Mouse (Mus musculus): ENCODE results near the gene Kcnmb2. TPM values are rescaled to one million over a fixed set of nuclear protein-coding genes. Genes with fewer than 3 reads are reported as not detected.

Gene Kcnmb2
- polyA plus RNA-seq, 1 experiment from 2014 or later, result 2.4 TPM

DNA sequence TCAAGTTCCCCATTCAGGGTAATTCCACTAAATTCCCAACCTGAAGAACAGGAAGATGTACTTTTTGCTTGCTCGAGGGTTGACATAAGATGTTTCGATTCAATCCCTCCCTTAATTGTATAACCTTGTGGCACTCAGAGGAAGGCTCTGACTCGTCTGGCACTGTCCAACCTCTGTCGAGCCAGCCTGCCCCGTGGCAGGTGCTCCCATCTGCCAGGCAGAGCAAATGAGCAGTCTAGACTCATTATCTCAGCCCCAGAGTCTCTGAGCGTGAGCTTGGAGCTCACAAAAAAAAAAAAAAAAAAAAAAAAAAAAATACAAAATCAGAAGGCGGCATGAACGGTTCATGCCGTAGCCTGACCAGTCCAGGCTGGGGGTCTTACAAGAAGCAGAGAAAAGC is 130.1 kb downstream of the Kcnmb2 start:
- no peaks in the 10 kb centered on the region for H3K27me3 ChIP-seq (replicated peaks; ENCODE audit: control insufficient read depth, insufficient read depth, low read length)
- no peak overlapping the region for H3K4me3 ChIP-seq (ENCODE audit: low read depth, low read length)
- no peaks in the 10 kb centered on the region for H3K9me3 ChIP-seq (ENCODE audit: control insufficient read depth, low read length)
- WGBS, result 71% methylated on average over 9 of the region's 9 CpGs
- H3K27ac ChIP-seq (ENCODE audit: low read depth), result no peak overlapping the region
- no peak for ATAC-seq (replicated peaks; ENCODE audit: low FRiP score, low TSS enrichment, low read depth)
- H3K36me3 ChIP-seq (ENCODE audit: control insufficient read depth, insufficient read depth, low read length), result no peaks in the 10 kb centered on the region
- H3K4me1 ChIP-seq (replicated peaks; ENCODE audit: control insufficient read depth, insufficient read depth, low read length), result no peaks in the 10 kb centered on the region
- no peak overlapping the region for H3K4me2 ChIP-seq (ENCODE audit: low read length)
- H3K9ac ChIP-seq (ENCODE audit: low read length), result no peak overlapping the region
- DNase-seq (ENCODE audit: low spot score), result no peak

DNA sequence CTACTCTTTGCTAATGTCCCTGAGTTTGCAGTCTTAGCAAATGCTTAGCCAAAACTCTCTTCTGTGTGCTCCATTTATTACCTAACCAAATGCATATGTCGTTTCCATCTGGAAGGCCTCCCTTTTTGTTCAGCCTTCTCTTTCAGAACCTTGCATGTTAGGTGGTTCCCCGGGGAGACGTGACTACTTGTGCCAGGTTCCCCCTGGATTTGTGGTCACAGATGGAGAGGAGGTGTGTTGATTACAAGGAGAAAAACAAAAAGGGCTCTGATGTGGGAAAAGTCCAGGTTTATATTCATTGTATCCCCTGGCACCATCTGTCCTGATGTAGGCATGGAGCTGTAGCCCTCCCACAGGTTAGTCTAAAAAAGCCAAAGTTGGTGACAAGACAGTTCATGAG is 141.5 kb downstream of the Kcnmb2 start:
- no peaks in the 10 kb centered on the region for H3K4me1 ChIP-seq (replicated peaks; ENCODE audit: control insufficient read depth, insufficient read depth, low read length)
- no peaks in the 10 kb centered on the region for H3K9me3 ChIP-seq (ENCODE audit: control insufficient read depth, low read length)
- no peak overlapping the region for H3K9ac ChIP-seq (ENCODE audit: low read length)
- no peak overlapping the region for H3K4me2 ChIP-seq (ENCODE audit: low read length)
- no peaks in the 10 kb centered on the region for H3K36me3 ChIP-seq (ENCODE audit: control insufficient read depth, insufficient read depth, low read length)
- no peak for DNase-seq (ENCODE audit: low spot score)
- no peak overlapping the region for H3K4me3 ChIP-seq (ENCODE audit: low read depth, low read length)
- no peaks in the 10 kb centered on the region for H3K27me3 ChIP-seq (replicated peaks; ENCODE audit: control insufficient read depth, insufficient read depth, low read length)
- 83% methylated on average over 3 of the region's 3 CpGs for WGBS
- ATAC-seq (replicated peaks; ENCODE audit: low FRiP score, low TSS enrichment, low read depth), result no peak
- H3K27ac ChIP-seq (ENCODE audit: low read depth), result no peak overlapping the region

DNA sequence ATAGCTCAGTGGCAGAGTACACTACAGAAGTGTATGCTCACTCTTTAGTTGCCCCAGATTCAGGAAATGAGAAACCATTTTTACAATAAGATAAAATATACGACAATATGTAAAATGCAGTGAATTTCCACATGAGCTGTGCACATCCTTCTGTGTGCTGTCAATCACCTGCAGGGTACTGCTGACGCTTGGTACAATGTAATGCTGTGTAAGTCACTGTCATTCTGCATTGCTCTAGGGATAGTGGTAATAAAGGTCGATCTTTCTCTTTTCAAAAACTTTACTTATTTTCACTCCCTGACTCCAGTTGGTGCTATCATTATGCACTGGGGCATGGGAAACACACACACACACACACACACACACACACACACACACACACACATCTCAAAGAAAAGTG is 146.5 kb downstream of the Kcnmb2 start:
- Histone ChIP-seq H3K4me3 (ENCODE audit: low read depth, low read length) (no peak overlapping the region), H3K27me3 (replicated peaks; ENCODE audit: control insufficient read depth, insufficient read depth, low read length) (no peaks in the 10 kb centered on the region), H3K4me2 (ENCODE audit: low read length) (no peak overlapping the region), H3K9ac (ENCODE audit: low read length) (no peak overlapping the region), H3K36me3 (ENCODE audit: control insufficient read depth, insufficient read depth, low read length) (no peaks in the 10 kb centered on the region), H3K27ac (ENCODE audit: low read depth) (no peak overlapping the region), H3K9me3 (ENCODE audit: control insufficient read depth, low read length) (no peaks in the 10 kb centered on the region), H3K4me1 (replicated peaks; ENCODE audit: control insufficient read depth, insufficient read depth, low read length) (no peaks in the 10 kb centered on the region)
- 86% methylated on average over 3 of the region's 3 CpGs for WGBS
- no peak for ATAC-seq (replicated peaks; ENCODE audit: low FRiP score, low TSS enrichment, low read depth)
- DNase-seq (ENCODE audit: low spot score), result no peak

- no peaks in the 10 kb centered on the region for H3K9me3 ChIP-seq (ENCODE audit: control insufficient read depth, low read length)
- ATAC-seq (replicated peaks; ENCODE audit: low FRiP score, low TSS enrichment, low read depth) (no peak), DNase-seq (ENCODE audit: low spot score) (no peak)
- WGBS, result 69% methylated on average over 3 of the region's 3 CpGs
- H3K36me3 ChIP-seq (ENCODE audit: control insufficient read depth, insufficient read depth, low read length), result no peaks in the 10 kb centered on the region
- no peak overlapping the region for H3K9ac ChIP-seq (ENCODE audit: low read length)
- H3K27me3 ChIP-seq (replicated peaks; ENCODE audit: control insufficient read depth, insufficient read depth, low read length), result no peaks in the 10 kb centered on the region
- no peak overlapping the region for H3K4me2 ChIP-seq (ENCODE audit: low read length)
- no peaks in the 10 kb centered on the region for H3K4me1 ChIP-seq (replicated peaks; ENCODE audit: control insufficient read depth, insufficient read depth, low read length)
- H3K4me3 ChIP-seq (ENCODE audit: low read depth, low read length), result no peak overlapping the region
- no peak overlapping the region for H3K27ac ChIP-seq (ENCODE audit: low read depth)
Observed at GRCm38 (mm10) chr3:32052596-32052995, 150.3 kb downstream of the Kcnmb2 start.

DNA sequence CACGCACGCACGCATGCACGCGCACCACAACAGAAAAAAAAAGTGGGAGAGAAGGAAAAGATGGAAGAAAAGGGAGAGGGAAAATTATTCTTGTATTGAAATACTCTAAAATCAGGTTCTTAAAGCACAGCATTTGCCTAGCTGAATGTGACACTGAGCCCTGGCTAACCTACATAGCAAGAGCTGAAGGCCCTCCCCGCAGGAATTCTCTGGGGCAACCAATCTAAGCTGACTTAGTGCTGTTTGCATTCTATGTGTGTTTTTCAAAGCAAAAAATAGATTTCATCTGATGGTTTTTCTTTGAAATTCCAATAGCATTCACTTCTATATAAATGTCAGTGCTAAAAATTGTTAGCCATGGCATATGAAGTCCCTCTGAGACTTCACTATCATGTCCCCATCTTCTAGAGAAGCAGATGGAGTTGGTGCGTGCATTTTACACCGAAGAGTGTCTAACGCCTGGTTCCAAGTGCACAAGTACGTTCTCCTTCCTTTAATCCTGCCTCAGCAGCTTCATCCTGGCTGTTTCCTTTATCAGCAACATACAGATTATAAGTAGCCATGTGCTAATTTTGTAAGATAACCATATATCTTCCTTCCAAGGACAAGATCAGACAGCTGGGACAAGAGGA is 151.4 kb downstream of the Kcnmb2 start:
- ATAC-seq (replicated peaks; ENCODE audit: low FRiP score, low TSS enrichment, low read depth) (no peak), DNase-seq (ENCODE audit: low spot score) (no peak)
- no peaks in the 10 kb centered on the region for H3K9me3 ChIP-seq (ENCODE audit: control insufficient read depth, low read length)
- H3K36me3 ChIP-seq (ENCODE audit: control insufficient read depth, insufficient read depth, low read length), result no peaks in the 10 kb centered on the region
- H3K4me1 ChIP-seq (replicated peaks; ENCODE audit: control insufficient read depth, insufficient read depth, low read length), result no peaks in the 10 kb centered on the region
- no peak overlapping the region for H3K4me2 ChIP-seq (ENCODE audit: low read length)
- H3K27me3 ChIP-seq (replicated peaks; ENCODE audit: control insufficient read depth, insufficient read depth, low read length), result no peaks in the 10 kb centered on the region
- 89% methylated on average over 10 of the region's 10 CpGs for WGBS
- no peak overlapping the region for H3K4me3 ChIP-seq (ENCODE audit: low read depth, low read length)
- no peak overlapping the region for H3K9ac ChIP-seq (ENCODE audit: low read length)
- no peak overlapping the region for H3K27ac ChIP-seq (ENCODE audit: low read depth)

GRCm38 (mm10) chr3:32059888-32060656 is 157.8 kb downstream of the Kcnmb2 start:
- H3K36me3 ChIP-seq (ENCODE audit: control insufficient read depth, insufficient read depth, low read length), result no peaks in the 10 kb centered on the region
- 49% methylated on average over 10 of the region's 10 CpGs for WGBS

GRCm38 (mm10) chr3:32062685-32063084 is 160.4 kb downstream of the Kcnmb2 start:
- no peaks in the 10 kb centered on the region for H3K27me3 ChIP-seq (replicated peaks; ENCODE audit: control insufficient read depth, insufficient read depth, low read length)
- no peaks in the 10 kb centered on the region for H3K36me3 ChIP-seq (ENCODE audit: control insufficient read depth, insufficient read depth, low read length)
- H3K9me3 ChIP-seq (ENCODE audit: control insufficient read depth, low read length), result no peaks in the 10 kb centered on the region
- H3K4me1 ChIP-seq (replicated peaks; ENCODE audit: control insufficient read depth, insufficient read depth, low read length), result peaks cover 5% of the 10 kb centered on the region
- H3K27ac ChIP-seq (ENCODE audit: low read depth), result no peak overlapping the region
- no peak overlapping the region for H3K4me2 ChIP-seq (ENCODE audit: low read length)
- ATAC-seq (replicated peaks; ENCODE audit: low FRiP score, low TSS enrichment, low read depth) (no peak), DNase-seq (ENCODE audit: low spot score) (no peak)
- no peak overlapping the region for H3K4me3 ChIP-seq (ENCODE audit: low read depth, low read length)
- no peak overlapping the region for H3K9ac ChIP-seq (ENCODE audit: low read length)
- 84% methylated on average over 3 of the region's 3 CpGs for WGBS

More at GRCm38 (mm10) chr3:32059888-32060656, 157.8 kb downstream of the Kcnmb2 start:
- H3K9me3 ChIP-seq (ENCODE audit: control insufficient read depth, low read length), result no peaks in the 10 kb centered on the region
- ATAC-seq (replicated peaks; ENCODE audit: low FRiP score, low TSS enrichment, low read depth), result no peak
- H3K9ac ChIP-seq (ENCODE audit: low read length), result no peak overlapping the region
- H3K27me3 ChIP-seq (replicated peaks; ENCODE audit: control insufficient read depth, insufficient read depth, low read length), result no peaks in the 10 kb centered on the region
- no peak overlapping the region for H3K4me2 ChIP-seq (ENCODE audit: low read length)
- H3K4me1 ChIP-seq (replicated peaks; ENCODE audit: control insufficient read depth, insufficient read depth, low read length), result peaks cover 5% of the 10 kb centered on the region
- H3K27ac ChIP-seq (ENCODE audit: low read depth), result no peak overlapping the region
- no peak for DNase-seq (ENCODE audit: low spot score)
- no peak overlapping the region for H3K4me3 ChIP-seq (ENCODE audit: low read depth, low read length)

- no peak for DNase-seq (ENCODE audit: low spot score)
- Histone ChIP-seq H3K36me3 (ENCODE audit: control insufficient read depth, insufficient read depth, low read length) (no peaks in the 10 kb centered on the region), H3K4me2 (ENCODE audit: low read length) (no peak overlapping the region), H3K9me3 (ENCODE audit: control insufficient read depth, low read length) (no peaks in the 10 kb centered on the region), H3K4me3 (ENCODE audit: low read depth, low read length) (no peak overlapping the region), H3K9ac (ENCODE audit: low read length) (no peak overlapping the region), H3K4me1 (replicated peaks; ENCODE audit: control insufficient read depth, insufficient read depth, low read length) (peaks cover 5% of the 10 kb centered on the region), H3K27ac (ENCODE audit: low read depth) (no peak overlapping the region), H3K27me3 (replicated peaks; ENCODE audit: control insufficient read depth, insufficient read depth, low read length) (no peaks in the 10 kb centered on the region)
- 63% methylated on average over 3 of the region's 3 CpGs for WGBS
- ATAC-seq (replicated peaks; ENCODE audit: low FRiP score, low TSS enrichment, low read depth), result no peak
Observed at GRCm38 (mm10) chr3:32063312-32063711, 161.0 kb downstream of the Kcnmb2 start.
